Mouse (Mus musculus) MEL (cell line): Measurements from ENCODE around the gene Plcb3.

Experiments used
- CTCF ChIP-seq, 3 experiments: IDR thresholded peaks in 2 of 3; conservative IDR thresholded peaks in 1 of 3; 2 replicates each; pipeline ENCODE4 v1.5.1; 2011 to 2012; ENCODE audit warnings: low read length in 3 of 3, low read depth in 2 of 3, mild to moderate bottlenecking in 2 of 3, improper control_type of control experiment in 1 of 3, inconsistent platforms in 1 of 3, mixed read lengths in 1 of 3, moderate library complexity in 1 of 3; ENCODE audit not compliant: control insufficient read depth in 1 of 3, insufficient read depth in 1 of 3, poor library complexity in 1 of 3, severe bottlenecking in 1 of 3
- HCFC1 ChIP-seq: IDR thresholded peaks from 2 replicates; pipeline ENCODE4 v1.6.1; 2012; ENCODE audit warnings: low read depth, mild to moderate bottlenecking, inconsistent platforms, low read length, improper control_type of control experiment, moderate library complexity
- MAX ChIP-seq: IDR thresholded peaks from 2 replicates; pipeline ENCODE4 v1.6.1; 2011; ENCODE audit warnings: low read length, improper control_type of control experiment
- SMC3 ChIP-seq: IDR thresholded peaks from 2 replicates; pipeline ENCODE4 v1.6.1; 2011; ENCODE audit warnings: low read depth, low read length, improper control_type of control experiment
- TCF12 ChIP-seq: IDR thresholded peaks from 2 replicates; pipeline ENCODE4 v1.6.1; 2014; ENCODE audit warnings: low read depth, mild to moderate bottlenecking, inconsistent platforms, low read length, improper control_type of control experiment, moderate library complexity
- UBTF ChIP-seq: IDR thresholded peaks from 2 replicates; pipeline ENCODE4 v1.6.1; 2012; ENCODE audit warnings: low read depth, mild to moderate bottlenecking, inconsistent platforms, low read length, improper control_type of control experiment, moderate library complexity, borderline replicate concordance; ENCODE audit not compliant: insufficient read depth
- ZC3H11A ChIP-seq: IDR thresholded peaks from 2 replicates; pipeline ENCODE4 v1.6.1; 2012; ENCODE audit warnings: low read depth, mild to moderate bottlenecking, inconsistent platforms, low read length, improper control_type of control experiment

- TF ChIP-seq CTCF (IDR thresholded peaks at IDR 0.05 in 2 of 3, conservative IDR thresholded peaks at IDR 0.05 in 1 of 3; ENCODE audit: control insufficient read depth in 1 of 3, insufficient read depth in 1 of 3, low read depth in 2 of 3, low read length in 3 of 3, poor library complexity in 1 of 3, severe bottlenecking in 1 of 3) = no peak
- TF ChIP-seq ZC3H11A = no peak
- TF ChIP-seq MAX = no peak
- no peak for TF ChIP-seq UBTF
- no peak for TF ChIP-seq TCF12
- TF ChIP-seq SMC3 = no peak
- no peak for TF ChIP-seq HCFC1
These were observed 2.3 kb upstream of the Plcb3 start for GRCm38 (mm10) chr19:6978639-6978974.
